Mouse (Mus musculus): Measurements from ENCODE around the gene Lamtor1.

DNA sequence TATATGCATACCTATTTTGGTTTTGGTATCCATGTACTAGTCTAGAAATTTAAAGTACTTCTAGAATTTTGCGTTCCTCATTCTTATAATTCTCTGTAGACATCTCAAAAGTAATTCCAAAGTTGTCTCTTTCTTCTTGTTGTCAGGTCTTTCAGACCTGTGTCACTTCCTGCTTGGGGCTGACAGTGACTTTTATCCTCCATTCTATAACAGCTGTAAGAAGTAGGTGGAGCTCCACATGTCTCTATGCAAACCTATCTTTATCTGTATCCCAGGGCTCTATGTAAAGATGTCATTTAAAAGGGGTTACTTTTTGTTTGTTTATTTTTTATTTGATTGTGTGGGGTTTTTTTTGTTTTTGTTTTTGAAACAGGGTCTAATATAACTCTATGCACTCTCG, 57.9 kb downstream of the Lamtor1 start:
- TF ChIP-seq CTCF (IDR thresholded peaks at IDR 0.05; ENCODE audit: borderline replicate concordance, insufficient read depth, low read length) (no peak), POLR2A (IDR thresholded peaks at IDR 0.05; ENCODE audit: low read depth, low read length) (no peak)

Data from embryonic fibroblast, embryonic 13.5 days (primary cell).